Mouse (Mus musculus): ENCODE results near the gene Calm4.

- TF ChIP-seq CTCF (IDR thresholded peaks at IDR 0.05; ENCODE audit: insufficient read depth, low read depth, low read length): no peak
- TF ChIP-seq POLR2A (IDR thresholded peaks at IDR 0.05; ENCODE audit: insufficient read depth, low read depth, low read length): no peak
Measured at GRCm38 (mm10) chr13:3869901-3870300, 32.3 kb downstream of the Calm4 start.
